Mouse (Mus musculus) thymus, adult 2 months (tissue): Measurements from ENCODE around the gene Hadha.

ENCODE experiments used
- CTCF ChIP-seq: fragments of 200-500 bp; IDR thresholded peaks from 2 replicates; pipeline ENCODE4 v1.5.1; 2012; ENCODE audit warnings: mild to moderate bottlenecking, control low read depth, low read length, moderate library complexity, borderline replicate concordance; ENCODE audit not compliant: control insufficient read depth, poor library complexity, insufficient read depth; ENCODE audit errors: extremely low read depth
- POLR2A ChIP-seq: fragments of 200-500 bp; IDR thresholded peaks from 2 replicates; pipeline ENCODE4 v1.6.1; 2012; ENCODE audit warnings: mild to moderate bottlenecking, low read length, control low read depth, moderate library complexity; ENCODE audit not compliant: control insufficient read depth, poor library complexity, insufficient read depth; ENCODE audit errors: extremely low read depth

DNA sequence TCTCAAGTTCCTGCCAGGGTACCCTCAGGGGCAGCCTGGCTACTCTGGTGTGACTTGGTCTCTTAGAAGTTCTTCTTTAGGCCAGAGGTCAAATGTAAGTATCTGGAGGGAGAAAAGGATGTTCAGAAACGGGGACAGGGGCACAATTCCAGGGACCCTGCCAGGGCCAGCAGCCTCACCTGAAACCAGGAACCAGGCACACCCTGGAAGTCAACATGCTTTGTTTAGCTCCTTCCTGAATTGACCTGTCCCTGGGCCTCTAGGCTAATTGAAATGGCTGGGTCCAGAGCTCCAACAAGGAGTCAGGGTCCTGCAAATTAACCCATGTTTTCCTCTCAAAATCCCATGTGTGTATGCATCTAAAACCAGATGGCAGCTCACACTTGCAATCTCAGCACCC, 49.5 kb upstream of the Hadha start:
- no peak for TF ChIP-seq CTCF
- no peak for TF ChIP-seq POLR2A
